Mouse (Mus musculus): ENCODE results near the gene Ccdc69. TPM values are rescaled to one million over a fixed set of nuclear protein-coding genes. Genes with fewer than 3 reads are reported as not detected.

The Ccdc69 gene
- polyA plus RNA-seq, 1 experiment from 2014 or later, result 3.5 TPM

DNA sequence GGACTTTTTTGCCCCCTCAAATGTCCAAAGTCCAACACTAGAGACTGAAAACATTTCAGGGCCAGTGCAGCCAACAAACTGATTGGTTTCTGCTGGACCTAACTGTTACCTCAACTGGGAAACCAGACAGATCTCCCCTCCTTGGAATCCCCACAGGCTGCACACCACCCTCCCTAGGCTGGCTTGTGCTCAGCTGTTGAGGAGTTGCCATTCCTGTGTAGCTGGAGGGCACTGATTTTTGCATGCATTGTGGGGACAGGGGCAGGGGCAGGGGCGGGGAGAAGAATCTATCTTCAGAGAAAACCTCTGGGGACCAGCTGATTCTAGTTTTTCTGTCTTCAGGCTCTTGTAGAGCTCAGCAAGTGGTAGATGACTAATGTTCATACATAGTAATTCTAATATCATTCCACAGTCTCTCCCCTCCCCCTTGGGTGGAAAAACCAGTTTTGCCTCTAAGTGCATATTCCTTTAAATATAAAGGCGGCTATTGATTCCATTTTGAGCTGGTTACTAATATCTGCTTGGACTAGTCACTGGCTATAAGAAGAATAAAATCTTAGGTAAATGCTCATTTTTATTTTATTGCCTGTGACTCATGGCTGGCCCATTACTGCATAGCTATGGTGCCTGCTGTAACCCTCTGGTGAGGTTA is 50.6 kb downstream of the Ccdc69 start:
- 40% methylated on average over 2 of the region's 2 CpGs for WGBS
- peaks cover 30% of the 10 kb centered on the region for H3K4me1 ChIP-seq (replicated peaks; ENCODE audit: control insufficient read depth, insufficient read depth, low read length)
- ATAC-seq, result no peak
- no peaks in the 10 kb centered on the region for H3K9me3 ChIP-seq (ENCODE audit: control insufficient read depth)
- H3K36me3 ChIP-seq (ENCODE audit: control insufficient read depth, insufficient read depth), result peaks cover 4% of the 10 kb centered on the region; the same call in 1 of the 2 replicates
- no peak overlapping the region for H3K4me2 ChIP-seq (replicated peaks; ENCODE audit: low read depth)
- no peak overlapping the region for H3K9ac ChIP-seq (ENCODE audit: low read depth, low read length)
- H3K27me3 ChIP-seq (replicated peaks; ENCODE audit: control insufficient read depth, insufficient read depth, low read length), result no peaks in the 10 kb centered on the region
- no peak for TF ChIP-seq CTCF (IDR thresholded peaks at IDR 0.05; ENCODE audit: low read depth)
- H3K27ac ChIP-seq (ENCODE audit: low read depth, low read length), result no peak overlapping the region
- H3K4me3 ChIP-seq (ENCODE audit: low read depth, low read length), result no peak overlapping the region

GRCm38 (mm10) chr11:55025896-55026295 is 52.0 kb downstream of the Ccdc69 start:
- ATAC-seq, result no peak

DNA sequence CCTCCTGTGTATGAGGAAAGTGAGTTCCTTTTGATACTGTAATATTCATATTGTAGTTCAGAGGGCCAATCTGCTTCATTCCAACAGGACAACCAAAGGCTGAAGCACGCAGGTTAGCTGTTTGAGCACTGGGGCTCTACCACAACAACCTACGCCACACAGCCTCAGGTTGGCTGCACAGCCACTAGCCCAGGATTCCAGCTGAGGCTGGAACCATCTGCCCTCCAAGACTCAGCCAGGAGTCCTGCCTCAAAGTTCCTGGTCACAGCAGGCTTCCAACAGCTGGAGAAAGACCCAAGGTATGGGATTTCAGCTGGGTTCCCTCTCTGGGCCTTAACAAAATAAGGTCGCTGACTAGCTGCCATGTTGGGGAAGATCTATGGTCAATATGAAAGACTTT is 54.3 kb downstream of the Ccdc69 start:
- H3K36me3 ChIP-seq (ENCODE audit: control insufficient read depth, insufficient read depth), result peaks cover 8% of the 10 kb centered on the region; the same call in 1 of the 2 replicates
- H3K4me2 ChIP-seq (replicated peaks; ENCODE audit: low read depth), result peak overlapping the region; percentile 51
- H3K27me3 ChIP-seq (replicated peaks; ENCODE audit: control insufficient read depth, insufficient read depth, low read length), result no peaks in the 10 kb centered on the region
- 49% methylated on average over 3 of the region's 3 CpGs for WGBS
- no peaks in the 10 kb centered on the region for H3K9me3 ChIP-seq (ENCODE audit: control insufficient read depth)
- no peak for ATAC-seq
- no peak for TF ChIP-seq CTCF (IDR thresholded peaks at IDR 0.05; ENCODE audit: low read depth)
- peak overlapping the region; percentile 84 for H3K27ac ChIP-seq (ENCODE audit: low read depth, low read length)
- no peak overlapping the region for H3K9ac ChIP-seq (ENCODE audit: low read depth, low read length)
- 0 out of 2 replicates have a peak overlapping the region, but pooled peaks have one; percentile 14 for H3K4me3 ChIP-seq (ENCODE audit: low read depth, low read length)
- peaks cover 38% of the 10 kb centered on the region for H3K4me1 ChIP-seq (replicated peaks; ENCODE audit: control insufficient read depth, insufficient read depth, low read length)

More at GRCm38 (mm10) chr11:55025896-55026295, 52.0 kb downstream of the Ccdc69 start:
- H3K9me3 ChIP-seq (ENCODE audit: control insufficient read depth), result no peaks in the 10 kb centered on the region
- H3K27me3 ChIP-seq (replicated peaks; ENCODE audit: control insufficient read depth, insufficient read depth, low read length), result no peaks in the 10 kb centered on the region
- no peak for TF ChIP-seq CTCF (IDR thresholded peaks at IDR 0.05; ENCODE audit: low read depth)
- WGBS, result 62% methylated on average over 4 of the region's 4 CpGs
- H3K4me2 ChIP-seq (replicated peaks; ENCODE audit: low read depth), result no peak overlapping the region
- H3K36me3 ChIP-seq (ENCODE audit: control insufficient read depth, insufficient read depth), result peaks cover 4% of the 10 kb centered on the region; the same call in 1 of the 2 replicates
- H3K4me1 ChIP-seq (replicated peaks; ENCODE audit: control insufficient read depth, insufficient read depth, low read length), result peaks cover 42% of the 10 kb centered on the region
- no peak overlapping the region for H3K27ac ChIP-seq (ENCODE audit: low read depth, low read length)
- H3K9ac ChIP-seq (ENCODE audit: low read depth, low read length), result no peak overlapping the region
- no peak overlapping the region for H3K4me3 ChIP-seq (ENCODE audit: low read depth, low read length)

DNA sequence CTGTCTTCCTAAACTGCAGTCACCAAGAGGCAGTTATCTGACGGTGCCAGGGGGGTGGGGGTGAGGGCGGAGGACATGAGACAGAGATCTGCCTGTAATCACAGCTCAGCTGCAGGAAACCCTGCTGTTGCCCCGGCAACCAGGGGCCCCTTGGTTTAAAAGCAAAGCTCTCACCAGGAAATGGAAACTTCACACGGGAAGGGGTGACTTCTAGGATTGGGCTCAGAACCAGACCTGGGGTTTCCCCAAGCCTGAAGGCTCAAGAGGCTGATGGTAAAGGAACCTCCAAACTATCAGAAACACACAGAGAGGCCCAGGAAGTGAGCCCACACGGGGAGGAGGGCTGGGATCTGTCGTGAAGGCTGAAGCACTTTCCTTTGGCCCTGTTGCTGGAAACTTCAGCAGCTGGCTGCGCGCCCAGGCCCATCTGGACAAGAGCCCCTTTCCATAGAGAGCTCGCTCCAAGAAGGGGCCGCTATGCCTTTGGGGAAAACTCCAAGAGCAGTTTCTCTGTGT is 54.8 kb downstream of the Ccdc69 start:
- peak overlapping the region; percentile 51 for H3K4me2 ChIP-seq (replicated peaks; ENCODE audit: low read depth)
- WGBS, result 6% methylated on average over 10 of the region's 10 CpGs

DNA sequence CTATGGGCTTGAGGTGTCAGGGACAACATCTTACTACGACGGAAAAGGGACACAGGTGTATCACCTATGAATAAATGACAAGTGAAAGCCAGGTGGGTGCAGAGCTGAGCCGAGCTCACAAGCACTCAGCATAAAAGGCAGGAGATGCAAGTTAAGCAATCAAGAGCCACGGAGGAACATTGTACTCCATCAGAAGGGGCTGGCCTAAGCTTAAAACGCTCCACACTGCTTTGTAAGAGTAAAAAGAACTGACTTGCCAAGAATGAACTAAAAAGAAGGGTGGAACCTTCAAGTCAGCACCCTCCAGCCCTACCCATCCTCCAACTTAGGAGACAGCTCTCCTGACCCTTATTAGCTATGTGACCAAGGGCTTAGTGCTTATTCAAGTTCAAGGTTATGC is 55.4 kb downstream of the Ccdc69 start:
- WGBS, result 36% methylated on average over 5 of the region's 5 CpGs
- Histone ChIP-seq H3K36me3 (ENCODE audit: control insufficient read depth, insufficient read depth) (peaks cover 8% of the 10 kb centered on the region; the same call in 1 of the 2 replicates), H3K4me1 (replicated peaks; ENCODE audit: control insufficient read depth, insufficient read depth, low read length) (peaks cover 33% of the 10 kb centered on the region), H3K9ac (ENCODE audit: low read depth, low read length) (no peak overlapping the region), H3K27me3 (replicated peaks; ENCODE audit: control insufficient read depth, insufficient read depth, low read length) (no peaks in the 10 kb centered on the region), H3K27ac (ENCODE audit: low read depth, low read length) (peak overlapping the region; percentile 84), H3K4me2 (replicated peaks; ENCODE audit: low read depth) (peak overlapping the region; percentile 51; the same call in 1 of the 2 replicates), H3K9me3 (ENCODE audit: control insufficient read depth) (no peaks in the 10 kb centered on the region), H3K4me3 (ENCODE audit: low read depth, low read length) (no peak overlapping the region)
- 0 out of 2 replicates have a peak, but pooled peaks have one; percentile 4 for ATAC-seq
- TF ChIP-seq CTCF (IDR thresholded peaks at IDR 0.05; ENCODE audit: low read depth), result no peak

More for the DNA sequence above, 54.8 kb downstream of the Ccdc69 start:
- no peak for TF ChIP-seq CTCF (IDR thresholded peaks at IDR 0.05; ENCODE audit: low read depth)
- peaks cover 37% of the 10 kb centered on the region for H3K4me1 ChIP-seq (replicated peaks; ENCODE audit: control insufficient read depth, insufficient read depth, low read length)
- H3K36me3 ChIP-seq (ENCODE audit: control insufficient read depth, insufficient read depth), result peaks cover 8% of the 10 kb centered on the region; the same call in 1 of the 2 replicates
- no peak overlapping the region for H3K9ac ChIP-seq (ENCODE audit: low read depth, low read length)
- no peaks in the 10 kb centered on the region for H3K27me3 ChIP-seq (replicated peaks; ENCODE audit: control insufficient read depth, insufficient read depth, low read length)
- H3K4me3 ChIP-seq (ENCODE audit: low read depth, low read length), result 0 out of 2 replicates have a peak overlapping the region, but pooled peaks have one; percentile 14
- H3K27ac ChIP-seq (ENCODE audit: low read depth, low read length), result peak overlapping the region; percentile 84
- ATAC-seq, result peak; percentile 79
- H3K9me3 ChIP-seq (ENCODE audit: control insufficient read depth), result no peaks in the 10 kb centered on the region

GRCm38 (mm10) chr11:55021859-55022258 is 56.1 kb downstream of the Ccdc69 start:
- Histone ChIP-seq H3K27me3 (replicated peaks; ENCODE audit: control insufficient read depth, insufficient read depth, low read length) (no peaks in the 10 kb centered on the region), H3K9me3 (ENCODE audit: control insufficient read depth) (no peaks in the 10 kb centered on the region), H3K27ac (ENCODE audit: low read depth, low read length) (peak overlapping the region; percentile 42; the same call in 1 of the 2 replicates), H3K36me3 (ENCODE audit: control insufficient read depth, insufficient read depth) (peaks cover 8% of the 10 kb centered on the region; the same call in 1 of the 2 replicates), H3K4me3 (ENCODE audit: low read depth, low read length) (no peak overlapping the region), H3K4me1 (replicated peaks; ENCODE audit: control insufficient read depth, insufficient read depth, low read length) (peaks cover 33% of the 10 kb centered on the region), H3K9ac (ENCODE audit: low read depth, low read length) (no peak overlapping the region), H3K4me2 (replicated peaks; ENCODE audit: low read depth) (no peak overlapping the region)
- no peak for ATAC-seq
- 60% methylated on average over 6 of the region's 6 CpGs for WGBS
- TF ChIP-seq CTCF (IDR thresholded peaks at IDR 0.05; ENCODE audit: low read depth), result no peak

Measured in intestine, postnatal 0 days (tissue).